Mouse (Mus musculus) limb, embryonic 15.5 days (tissue): ENCODE data around the gene Pacsin2. TPM values are rescaled to one million over a fixed set of nuclear protein-coding genes. Genes with fewer than 3 reads are reported as not detected.

ENCODE experiments used
- ATAC-seq: fragments of 200-750 bp; cut with Nextera tagmentation; 2 replicates; pipeline ENCODE4 v1.8.0; 2017; ENCODE audit warnings: low read depth, moderate TSS enrichment; ENCODE audit not compliant: insufficient number of reproducible peaks, low FRiP score, low TSS enrichment
- H3K27ac ChIP-seq: fragments of 300-500 bp; sonication (generic); 2 replicates; pipeline ENCODE4 v1.5.1; 2015; ENCODE audit warnings: moderate library complexity, mild to moderate bottlenecking, inconsistent platforms
- H3K27me3 ChIP-seq: fragments of 300-500 bp; sonication (generic); 2 replicates; pipeline ENCODE4 v1.6.1; 2015; ENCODE audit warnings: inconsistent platforms
- H3K36me3 ChIP-seq: fragments of 300-500 bp; sonication (generic); 2 replicates; pipeline ENCODE4 v1.6.1; 2015; ENCODE audit warnings: inconsistent platforms
- H3K4me1 ChIP-seq: fragments of 300-500 bp; sonication (generic); 2 replicates; pipeline ENCODE4 v1.6.1; 2015; ENCODE audit warnings: inconsistent platforms
- H3K4me2 ChIP-seq: fragments of 300-500 bp; sonication (generic); 2 replicates; pipeline ENCODE4 v1.6.1; 2015; ENCODE audit warnings: mild to moderate bottlenecking, inconsistent platforms
- H3K4me3 ChIP-seq: fragments of 300-500 bp; sonication (generic); 2 replicates; pipeline ENCODE4 v1.5.1; 2015; ENCODE audit warnings: mild to moderate bottlenecking, inconsistent platforms
- H3K9ac ChIP-seq: fragments of 300-500 bp; sonication (generic); 2 replicates; pipeline ENCODE4 v1.6.1; 2015; ENCODE audit warnings: inconsistent platforms
- H3K9me3 ChIP-seq: fragments of 300-500 bp; sonication (generic); 2 replicates; pipeline ENCODE4 v1.6.1; 2016; ENCODE audit warnings: inconsistent platforms
- WGBS: fragments of 180-500 bp; shearing (Covaris S2); methylation state at CpG from one replicate; pipeline ENCODE4 v1.1.7; 2015; 5-methylcytosine and 5-hydroxymethylcytosine counted together
- polyA plus RNA-seq: library from polyadenylated mRNA; unstranded; fragments of >200 nt; fragmentation: Nextera tagmentation; extraction: Ambion mirVana; gene quantifications from 2 replicates; pipeline ENCODE4 v1.2.1, GENCODE M21; 2015

Gene Pacsin2
- polyA plus RNA-seq, 1 experiment from 2014 or later = 57.2 TPM

DNA sequence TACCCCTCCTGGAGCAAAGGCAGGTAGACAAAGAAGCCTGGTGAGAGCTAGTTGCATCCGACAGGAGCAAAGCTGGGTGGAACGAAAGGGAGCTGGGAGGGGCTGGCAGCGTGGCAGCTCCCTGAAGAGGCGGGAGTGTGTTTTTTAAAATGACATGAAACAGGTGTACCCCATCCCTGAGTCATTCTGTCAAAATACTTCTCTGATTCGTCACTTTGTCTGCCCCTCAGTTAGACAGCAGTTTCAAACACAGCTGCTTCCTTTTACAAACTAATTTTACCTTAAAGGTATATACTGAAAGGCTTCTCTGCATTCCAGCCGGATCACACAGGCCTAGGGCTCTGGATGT lies 30.1 kb upstream of the Pacsin2 start:
- peaks cover 51% of the 10 kb centered on the region for H3K36me3 ChIP-seq

DNA sequence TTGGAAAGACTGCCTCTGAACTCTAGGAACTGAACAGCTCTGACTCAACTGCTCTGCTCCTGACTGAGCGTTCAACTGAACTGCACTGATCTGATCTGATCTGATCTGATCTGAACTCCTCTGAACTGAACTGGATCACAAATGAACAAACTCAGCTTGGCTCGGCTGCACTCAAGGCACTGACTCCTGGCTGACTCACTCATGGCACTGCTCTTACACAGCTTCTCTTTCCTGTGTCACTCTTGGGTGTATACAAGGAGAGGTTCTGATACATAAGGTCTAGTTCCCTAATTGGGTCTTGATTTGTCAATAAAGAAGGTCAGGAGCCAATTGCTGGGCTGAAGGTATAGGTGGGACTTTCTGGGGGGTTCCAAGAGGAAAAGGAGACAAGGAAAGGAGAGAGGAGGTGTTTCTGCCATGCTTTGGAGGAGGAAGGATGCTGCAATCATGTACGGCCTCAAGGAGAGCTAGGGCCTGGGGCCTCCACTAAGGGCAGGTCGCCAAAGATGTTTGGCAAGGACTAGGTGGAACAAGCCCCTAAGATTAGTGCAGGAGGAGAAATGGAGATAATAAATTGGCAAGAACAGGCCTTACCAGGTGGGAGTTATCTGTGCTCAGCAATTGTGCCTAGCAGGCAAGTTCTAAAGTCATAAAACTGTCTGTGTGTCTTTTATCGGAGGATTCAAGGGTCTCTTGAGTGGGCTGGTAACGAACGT lies 29.6 kb upstream of the Pacsin2 start:
- Histone ChIP-seq H3K27ac (no peak overlapping the region), H3K4me2 (no peak overlapping the region), H3K27me3 (no peaks in the 10 kb centered on the region), H3K9me3 (no peaks in the 10 kb centered on the region), H3K4me1 (no peaks in the 10 kb centered on the region), H3K9ac (no peak overlapping the region), H3K4me3 (no peak overlapping the region), H3K36me3 (peaks cover 50% of the 10 kb centered on the region)
- no peak for ATAC-seq
- WGBS = 58% methylated on average over 7 of the region's 7 CpGs

More for the DNA sequence above, 30.1 kb upstream of the Pacsin2 start:
- ATAC-seq = no peak
- no peak overlapping the region for H3K4me2 ChIP-seq
- no peaks in the 10 kb centered on the region for H3K4me1 ChIP-seq
- H3K4me3 ChIP-seq = no peak overlapping the region
- no peak overlapping the region for H3K27ac ChIP-seq
- H3K9ac ChIP-seq = no peak overlapping the region
- WGBS = 67% methylated on average over 6 of the region's 6 CpGs
- no peaks in the 10 kb centered on the region for H3K27me3 ChIP-seq
- no peaks in the 10 kb centered on the region for H3K9me3 ChIP-seq

- Histone ChIP-seq H3K36me3 (peaks cover 33% of the 10 kb centered on the region), H3K4me1 (no peaks in the 10 kb centered on the region), H3K27ac (no peak overlapping the region), H3K9ac (no peak overlapping the region), H3K4me3 (no peak overlapping the region), H3K9me3 (no peaks in the 10 kb centered on the region), H3K4me2 (no peak overlapping the region), H3K27me3 (no peaks in the 10 kb centered on the region)
- WGBS = 74% methylated on average over 5 of the region's 5 CpGs
- ATAC-seq = no peak
Observed at GRCm38 (mm10) chr15:83491891-83492290, 27.5 kb upstream of the Pacsin2 start.

DNA sequence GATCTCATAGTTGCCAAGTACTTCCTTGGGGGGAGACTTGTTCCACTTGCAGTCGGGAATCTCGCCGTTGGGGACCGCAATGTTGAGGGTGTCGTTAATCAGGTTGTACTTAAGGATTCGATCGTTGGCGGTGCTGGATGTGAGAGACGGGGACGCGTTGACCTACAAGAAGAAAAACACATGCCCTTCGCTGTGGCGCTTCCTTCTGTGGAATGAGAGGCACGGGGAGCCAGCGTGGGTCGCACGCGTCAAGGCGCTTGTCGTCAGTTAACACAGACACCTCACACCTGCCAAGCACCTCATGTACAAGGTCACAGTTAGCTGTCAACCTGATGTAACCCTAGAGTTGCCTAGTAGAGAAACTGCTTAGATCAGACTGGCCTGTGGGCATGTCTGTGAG lies 25.1 kb upstream of the Pacsin2 start:
- no peaks in the 10 kb centered on the region for H3K9me3 ChIP-seq
- WGBS = 90% methylated on average over 20 of the region's 20 CpGs
- H3K4me2 ChIP-seq = no peak overlapping the region
- H3K4me1 ChIP-seq = no peaks in the 10 kb centered on the region
- H3K27me3 ChIP-seq = no peaks in the 10 kb centered on the region
- H3K27ac ChIP-seq = no peak overlapping the region
- no peak for ATAC-seq
- H3K36me3 ChIP-seq = peaks cover 27% of the 10 kb centered on the region
- no peak overlapping the region for H3K4me3 ChIP-seq
- H3K9ac ChIP-seq = no peak overlapping the region

- 75% methylated on average over 9 of the region's 9 CpGs for WGBS
- Histone ChIP-seq H3K4me1 (no peaks in the 10 kb centered on the region), H3K27ac (no peak overlapping the region), H3K9ac (no peak overlapping the region), H3K27me3 (no peaks in the 10 kb centered on the region), H3K36me3 (peaks cover 17% of the 10 kb centered on the region), H3K4me3 (no peak overlapping the region), H3K9me3 (no peaks in the 10 kb centered on the region), H3K4me2 (no peak overlapping the region)
- no peak for ATAC-seq
Observed at GRCm38 (mm10) chr15:83487477-83488115, 23.2 kb upstream of the Pacsin2 start.

DNA sequence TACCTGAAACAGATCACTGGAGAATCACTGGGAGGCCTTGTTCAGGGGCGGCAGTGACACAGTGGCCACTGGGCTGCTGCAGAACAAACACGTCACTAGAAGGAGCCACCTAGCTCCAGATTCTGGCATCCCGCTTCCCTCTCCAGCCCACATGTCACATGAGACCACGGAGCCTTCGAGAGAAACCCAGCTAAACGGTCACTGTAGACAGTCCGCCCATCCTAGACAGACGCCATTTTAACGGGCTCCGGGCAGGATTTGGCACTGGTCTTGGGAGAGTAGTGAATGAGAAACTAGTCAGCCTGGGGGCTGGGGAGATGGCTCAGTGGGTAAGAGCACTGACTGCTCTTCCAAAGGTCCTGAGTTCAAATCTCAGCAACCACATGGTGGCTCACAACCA lies 19.9 kb upstream of the Pacsin2 start:
- Histone ChIP-seq H3K27me3 (no peaks in the 10 kb centered on the region), H3K9me3 (no peaks in the 10 kb centered on the region), H3K36me3 (peaks cover 3% of the 10 kb centered on the region; the same call in 1 of the 2 replicates), H3K4me3 (no peak overlapping the region), H3K4me2 (no peak overlapping the region), H3K9ac (no peak overlapping the region), H3K4me1 (no peaks in the 10 kb centered on the region), H3K27ac (no peak overlapping the region)
- no peak for ATAC-seq
- 88% methylated on average over 10 of the region's 10 CpGs for WGBS

- Histone ChIP-seq H3K4me1 (peaks cover 2% of the 10 kb centered on the region; the same call in 1 of the 2 replicates), H3K27ac (no peak overlapping the region), H3K4me3 (no peak overlapping the region), H3K36me3 (peaks cover 3% of the 10 kb centered on the region; the same call in 1 of the 2 replicates), H3K9me3 (no peaks in the 10 kb centered on the region), H3K4me2 (no peak overlapping the region), H3K9ac (no peak overlapping the region), H3K27me3 (no peaks in the 10 kb centered on the region)
- ATAC-seq = no peak
- 30% methylated on average over 2 of the region's 2 CpGs for WGBS
Observed at GRCm38 (mm10) chr15:83483482-83483881, 19.1 kb upstream of the Pacsin2 start.

- Histone ChIP-seq H3K36me3 (peaks cover 3% of the 10 kb centered on the region; the same call in 1 of the 2 replicates), H3K9me3 (no peaks in the 10 kb centered on the region), H3K4me1 (peaks cover 3% of the 10 kb centered on the region; the same call in 1 of the 2 replicates), H3K4me3 (no peak overlapping the region), H3K9ac (no peak overlapping the region), H3K27ac (no peak overlapping the region), H3K27me3 (no peaks in the 10 kb centered on the region), H3K4me2 (no peak overlapping the region)
- WGBS = 73% methylated on average over 8 of the region's 8 CpGs
- no peak for ATAC-seq
Observed at GRCm38 (mm10) chr15:83482645-83483224, 18.3 kb upstream of the Pacsin2 start.

- H3K4me2 ChIP-seq = no peak overlapping the region
- peaks cover 3% of the 10 kb centered on the region; the same call in 1 of the 2 replicates for H3K36me3 ChIP-seq
- no peak for ATAC-seq
- H3K9ac ChIP-seq = no peak overlapping the region
- no peak overlapping the region for H3K4me3 ChIP-seq
- 69% methylated on average over 10 of the region's 10 CpGs for WGBS
- H3K27me3 ChIP-seq = no peaks in the 10 kb centered on the region
- H3K27ac ChIP-seq = no peak overlapping the region
- no peaks in the 10 kb centered on the region for H3K9me3 ChIP-seq
- H3K4me1 ChIP-seq = peaks cover 3% of the 10 kb centered on the region; the same call in 1 of the 2 replicates
Observed at GRCm38 (mm10) chr15:83481236-83481780, 16.9 kb upstream of the Pacsin2 start.

GRCm38 (mm10) chr15:83479818-83480217 lies 15.4 kb upstream of the Pacsin2 start:
- peaks cover 3% of the 10 kb centered on the region for H3K4me1 ChIP-seq
- no peak for ATAC-seq
- H3K9me3 ChIP-seq = no peaks in the 10 kb centered on the region
- no peaks in the 10 kb centered on the region; the same call in 1 of the 2 replicates for H3K36me3 ChIP-seq
- H3K4me2 ChIP-seq = no peak overlapping the region
- H3K4me3 ChIP-seq = no peak overlapping the region
- no peaks in the 10 kb centered on the region for H3K27me3 ChIP-seq
- H3K27ac ChIP-seq = no peak overlapping the region
- WGBS = 81% methylated on average over 4 of the region's 4 CpGs
- H3K9ac ChIP-seq = no peak overlapping the region

DNA sequence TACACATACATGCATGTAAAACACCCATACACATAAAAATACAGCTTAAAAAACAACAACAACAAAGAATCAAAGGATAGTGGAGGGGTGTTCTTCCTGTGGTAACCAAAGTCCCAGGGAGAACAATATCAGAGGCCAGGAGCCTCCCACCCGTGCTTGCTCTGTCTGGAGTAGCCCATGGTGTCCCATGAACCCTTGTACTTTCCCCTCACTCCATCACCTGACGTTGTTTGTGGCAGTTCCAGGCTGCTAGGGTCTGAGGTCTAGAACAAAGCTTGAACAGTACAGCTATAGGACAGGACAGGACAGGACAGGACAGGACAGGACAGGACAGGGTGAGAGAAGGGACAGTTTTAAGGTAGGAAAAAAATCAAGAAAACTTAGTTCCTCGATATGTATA lies 13.7 kb upstream of the Pacsin2 start:
- WGBS = 50% methylated on average over 3 of the region's 3 CpGs
- Histone ChIP-seq H3K9me3 (no peaks in the 10 kb centered on the region), H3K27ac (no peak overlapping the region), H3K36me3 (no peaks in the 10 kb centered on the region), H3K27me3 (no peaks in the 10 kb centered on the region), H3K4me2 (no peak overlapping the region), H3K4me3 (no peak overlapping the region), H3K9ac (no peak overlapping the region), H3K4me1 (peaks cover 16% of the 10 kb centered on the region)
- no peak for ATAC-seq
